Mouse (Mus musculus) liver, adult 2 months (tissue): ENCODE data around the gene Tmem223. TPM values are rescaled to one million over a fixed set of nuclear protein-coding genes. Genes with fewer than 3 reads are reported as not detected.
"Not testable (repeated sequence)": the region's sequence is repeated elsewhere in the genome, so short reads cannot be mapped to it uniquely, and the experiment has no call there.

Experiments used
- DNase-seq: peaks from one replicate; pipeline ENCODE4 v3.0.0-alpha.2; 2011; ENCODE audit warnings: low read depth, low spot score; ENCODE audit errors: extremely low read depth
- H3K27ac ChIP-seq: fragments of 200-500 bp; replicated peaks from 2 replicates; pipeline ENCODE4 v1.5.1; 2012; ENCODE audit warnings: low read depth, mild to moderate bottlenecking, control low read depth, inconsistent platforms, low read length; ENCODE audit not compliant: insufficient read depth
- H3K27me3 ChIP-seq: fragments of 200-500 bp; 2 replicates; pipeline ENCODE4 v1.6.1; 2012; ENCODE audit warnings: mild to moderate bottlenecking, moderate library complexity, low read length, inconsistent platforms; ENCODE audit not compliant: control insufficient read depth, insufficient read depth
- H3K36me3 ChIP-seq: fragments of 200-500 bp; 2 replicates; pipeline ENCODE4 v1.6.1; 2012; ENCODE audit warnings: low read length, inconsistent platforms; ENCODE audit not compliant: control insufficient read depth, insufficient read depth
- H3K4me1 ChIP-seq: fragments of 200-500 bp; 2 replicates; pipeline ENCODE4 v1.6.1; 2011; ENCODE audit warnings: low read length; ENCODE audit not compliant: control insufficient read depth, insufficient read depth
- H3K4me3 ChIP-seq: fragments of 200-500 bp; 2 replicates; pipeline ENCODE4 v1.5.1; 2011; ENCODE audit warnings: low read depth, mild to moderate bottlenecking, control low read depth, low read length, moderate library complexity; ENCODE audit not compliant: insufficient read depth
- H3K79me2 ChIP-seq: fragments of 200-500 bp; 2 replicates; pipeline ENCODE4 v1.6.1; 2012; ENCODE audit warnings: inconsistent platforms, mild to moderate bottlenecking, low read length, moderate library complexity; ENCODE audit not compliant: control insufficient read depth, insufficient read depth
- H3K9ac ChIP-seq: fragments of 200-500 bp; 2 replicates; pipeline ENCODE4 v1.6.1; 2012; ENCODE audit warnings: low read depth, mild to moderate bottlenecking, control low read depth, inconsistent platforms, low read length
- CTCF ChIP-seq: fragments of 200-500 bp; IDR thresholded peaks from 2 replicates; pipeline ENCODE4 v1.5.1; 2011; ENCODE audit warnings: low read depth, low read length, control low read depth
- POLR2A ChIP-seq: fragments of 200-500 bp; IDR thresholded peaks from 2 replicates; pipeline ENCODE4 v1.6.1; 2011; ENCODE audit warnings: low read length, control low read depth; ENCODE audit not compliant: insufficient read depth; ENCODE audit errors: extremely low read depth
- WGBS: fragments of 180-500 bp; shearing (Covaris S2); methylation state at CpG from one replicate; pipeline ENCODE4 v1.1.7; 2018; 5-methylcytosine and 5-hydroxymethylcytosine counted together
- polyA plus RNA-seq: library from polyadenylated mRNA; depleted of rRNA; stranded (reverse); fragments of >200 nt; gene quantifications from 2 replicates; pipeline ENCODE4 v1.2.3, GENCODE M21; 2012
- total RNA-seq: library from RNA; depleted of rRNA; stranded (reverse); fragments of >200 nt; gene quantifications from 2 replicates; pipeline ENCODE4 v1.2.3, GENCODE M21; 2014

Gene Tmem223
- total and polyA plus RNA-seq, 2 experiments, result 66.9 to 122 TPM

DNA sequence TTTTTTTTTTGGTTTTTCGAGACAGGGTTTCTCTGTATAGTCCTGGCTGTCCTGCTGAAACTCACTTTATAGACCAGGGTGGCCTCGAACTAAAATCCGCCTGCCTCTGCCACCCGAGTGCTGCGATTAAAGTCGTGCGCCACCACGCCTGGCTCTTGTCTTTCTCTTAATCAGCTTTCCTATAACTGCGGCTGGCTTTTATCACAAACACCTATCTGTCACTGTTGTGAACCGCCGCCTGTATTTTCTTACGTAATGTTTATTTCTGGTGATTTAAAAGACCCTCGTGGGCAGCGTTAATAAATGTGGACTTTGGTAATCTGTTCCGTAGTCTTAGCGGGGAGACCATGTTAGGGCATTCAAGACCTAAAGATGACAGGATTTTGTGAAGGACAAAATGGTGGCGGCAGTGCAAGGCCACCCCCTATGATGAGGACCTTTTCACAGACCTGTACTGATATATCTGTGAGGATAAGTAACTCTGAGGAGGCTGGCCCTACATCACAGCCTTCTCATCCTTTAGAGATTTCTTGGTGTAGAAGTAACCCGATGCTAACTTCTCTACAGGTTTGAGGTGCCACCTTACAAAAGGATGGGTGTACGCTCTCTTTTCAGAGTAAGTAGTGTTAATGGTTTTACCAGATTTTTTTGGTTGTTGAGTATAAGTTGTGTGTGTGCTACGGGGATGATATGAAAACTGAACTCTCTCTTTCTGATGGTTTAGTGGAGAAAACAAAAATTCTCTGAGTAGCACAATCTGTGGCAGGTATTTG is 47.0 kb upstream of the Tmem223 start:
- Histone ChIP-seq H3K4me3 (peak overlapping the region; percentile 81), H3K9ac (peak overlapping the region; percentile 91), H3K27ac (peak overlapping the region; percentile 67), H3K4me1 (peaks cover 9% of the 10 kb centered on the region; the same call in 1 of the 2 replicates), H3K27me3 (no peaks in the 10 kb centered on the region), H3K36me3 (peaks cover 31% of the 10 kb centered on the region), H3K79me2 (no peaks in the 10 kb centered on the region)
- no peak for TF ChIP-seq POLR2A
- no peak for TF ChIP-seq CTCF
- DNase-seq, result no peak
- WGBS, result 1% methylated on average over 20 of the region's 20 CpGs

DNA sequence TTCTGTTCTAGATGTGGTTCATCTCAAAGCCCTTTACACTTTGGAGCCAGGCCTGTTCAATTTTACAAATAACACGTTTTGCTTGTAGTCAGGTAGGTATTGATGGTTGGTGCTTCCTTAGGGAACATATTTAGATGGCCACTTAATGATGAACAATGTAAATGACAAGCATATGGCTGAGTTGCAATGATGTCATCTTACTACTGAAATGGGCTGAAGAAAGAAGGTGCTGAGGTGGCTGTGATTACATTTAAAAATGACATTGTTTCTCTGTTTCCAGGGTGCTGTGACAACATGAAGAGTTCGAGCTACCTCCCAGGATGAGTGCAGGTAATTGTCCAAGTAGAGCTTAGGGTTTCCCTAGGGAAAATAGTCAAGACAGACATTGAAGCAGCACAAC is 46.4 kb upstream of the Tmem223 start:
- 8% methylated on average over 2 of the region's 2 CpGs for WGBS
- peaks cover 9% of the 10 kb centered on the region; the same call in 1 of the 2 replicates for H3K4me1 ChIP-seq
- peaks cover 31% of the 10 kb centered on the region for H3K36me3 ChIP-seq
- no peak for TF ChIP-seq POLR2A
- TF ChIP-seq CTCF, result no peak
- DNase-seq, result no peak
- no peak overlapping the region for H3K27ac ChIP-seq
- no peaks in the 10 kb centered on the region for H3K79me2 ChIP-seq
- H3K9ac ChIP-seq, result peak overlapping the region; percentile 46
- H3K4me3 ChIP-seq, result peak overlapping the region; percentile 81; the same call in 1 of the 2 replicates
- H3K27me3 ChIP-seq, result no peaks in the 10 kb centered on the region

DNA sequence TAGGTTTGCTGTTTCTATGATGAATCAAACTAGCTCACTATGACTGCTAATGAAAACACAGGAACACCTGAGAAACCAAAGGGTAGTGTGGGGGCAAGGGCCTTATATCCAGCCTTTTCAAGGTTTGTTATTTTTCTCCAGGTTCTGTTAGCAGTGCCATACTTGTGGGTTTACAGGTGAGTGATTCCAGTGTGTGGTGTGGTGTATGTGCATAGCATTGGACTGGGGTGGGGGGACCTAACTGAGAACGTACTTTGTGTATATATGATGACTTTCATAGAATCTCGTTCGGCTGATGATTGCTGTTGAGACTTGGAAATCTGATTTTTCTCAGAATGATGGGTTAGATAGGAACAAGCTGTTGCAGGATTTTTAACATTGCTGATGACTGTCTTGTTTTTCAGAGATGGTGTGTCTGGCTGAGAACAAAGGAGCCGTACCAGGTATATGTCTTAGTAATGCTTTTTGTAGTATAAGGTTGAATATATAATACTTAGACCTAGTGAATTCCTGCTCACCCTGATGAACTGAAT is 45.6 kb upstream of the Tmem223 start:
- no peaks in the 10 kb centered on the region for H3K79me2 ChIP-seq
- no peak for DNase-seq
- no peak overlapping the region for H3K9ac ChIP-seq
- H3K36me3 ChIP-seq, result peaks cover 31% of the 10 kb centered on the region
- peaks cover 9% of the 10 kb centered on the region; the same call in 1 of the 2 replicates for H3K4me1 ChIP-seq
- TF ChIP-seq POLR2A, result no peak
- no peak for TF ChIP-seq CTCF
- no peak overlapping the region for H3K4me3 ChIP-seq
- no peak overlapping the region for H3K27ac ChIP-seq
- 70% methylated on average over 4 of the region's 4 CpGs for WGBS
- H3K27me3 ChIP-seq, result no peaks in the 10 kb centered on the region

DNA sequence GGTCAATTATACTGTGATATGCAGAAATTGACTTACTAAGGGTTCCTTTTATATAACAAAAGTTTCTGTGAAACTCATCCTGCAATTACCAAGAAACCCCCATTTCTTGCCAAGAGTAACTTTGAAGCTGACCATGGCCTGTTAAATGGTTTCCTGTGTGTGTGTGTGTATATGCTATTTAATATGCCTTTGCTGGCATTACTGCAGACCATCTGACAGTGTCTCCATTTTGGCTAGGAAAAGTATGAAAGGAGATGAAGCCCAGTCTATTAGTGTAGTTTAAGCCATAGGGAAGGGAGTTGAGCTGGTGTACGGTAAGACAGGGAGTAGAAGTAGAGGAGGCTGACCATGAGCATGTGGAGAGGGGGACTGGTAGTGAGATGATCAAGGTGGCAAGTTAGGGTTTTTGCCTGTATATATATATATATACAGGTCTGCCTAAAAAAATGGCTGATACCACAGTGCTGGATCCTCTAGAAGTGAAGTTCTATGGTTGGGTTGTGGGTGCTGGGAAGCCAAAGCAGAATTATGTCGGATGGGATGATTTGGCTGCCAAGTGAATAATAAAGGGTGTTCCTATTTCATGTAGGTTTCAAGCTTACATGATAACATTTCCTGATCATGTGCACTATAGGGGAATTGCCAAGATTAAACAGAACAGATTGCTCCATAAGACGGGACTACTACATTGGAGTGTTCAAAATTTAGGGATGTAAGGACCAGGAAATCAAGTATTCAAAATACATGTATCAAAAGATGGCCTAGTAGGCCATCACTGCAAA is 44.0 kb upstream of the Tmem223 start:
- TF ChIP-seq CTCF, result no peak
- no peak for TF ChIP-seq POLR2A
- H3K4me3 ChIP-seq, result no peak overlapping the region
- H3K27ac ChIP-seq, result no peak overlapping the region
- H3K36me3 ChIP-seq, result peaks cover 31% of the 10 kb centered on the region
- no peaks in the 10 kb centered on the region for H3K27me3 ChIP-seq
- no peak overlapping the region for H3K9ac ChIP-seq
- no peaks in the 10 kb centered on the region for H3K79me2 ChIP-seq
- DNase-seq, result no peak
- H3K4me1 ChIP-seq, result peaks cover 9% of the 10 kb centered on the region; the same call in 1 of the 2 replicates
- 87% methylated on average over 3 of the region's 3 CpGs for WGBS

DNA sequence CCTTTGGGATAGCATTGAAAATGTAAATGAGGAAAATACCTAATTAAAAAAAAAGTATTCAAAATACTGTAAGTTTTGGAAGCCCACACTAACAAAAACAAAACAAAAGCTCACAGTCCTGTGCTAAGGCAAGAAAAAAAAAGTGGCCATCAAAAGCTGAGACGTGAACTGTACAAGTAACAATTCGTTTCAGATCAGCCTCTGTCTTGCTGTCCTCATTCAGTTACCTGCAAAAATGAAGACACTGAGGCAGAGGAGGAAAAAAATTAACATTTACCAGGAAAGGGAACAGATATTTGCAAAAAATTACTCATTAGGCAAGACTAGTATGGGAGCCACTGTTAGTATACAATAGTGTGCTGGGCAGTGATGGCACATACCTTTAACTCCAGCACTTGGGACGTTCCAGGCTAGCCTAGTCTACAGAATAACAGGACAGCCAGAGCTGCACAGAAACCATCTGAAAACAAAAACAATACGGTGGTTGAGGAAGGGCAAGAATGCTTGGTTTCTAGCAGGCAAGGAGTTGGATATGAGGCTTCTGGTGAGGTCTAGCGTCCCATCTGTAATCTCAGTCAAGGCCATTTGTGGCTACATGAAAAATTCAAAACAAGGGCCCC is 43.2 kb upstream of the Tmem223 start:
- Histone ChIP-seq H3K4me3 (no peak overlapping the region), H3K27me3 (no peaks in the 10 kb centered on the region), H3K36me3 (peaks cover 31% of the 10 kb centered on the region), H3K4me1 (peaks cover 4% of the 10 kb centered on the region; the same call in 1 of the 2 replicates), H3K27ac (no peak overlapping the region), H3K9ac (no peak overlapping the region), H3K79me2 (no peaks in the 10 kb centered on the region)
- TF ChIP-seq POLR2A (no peak), CTCF (no peak)
- DNase-seq, result no peak
- 61% methylated on average over 5 of the region's 5 CpGs for WGBS

DNA sequence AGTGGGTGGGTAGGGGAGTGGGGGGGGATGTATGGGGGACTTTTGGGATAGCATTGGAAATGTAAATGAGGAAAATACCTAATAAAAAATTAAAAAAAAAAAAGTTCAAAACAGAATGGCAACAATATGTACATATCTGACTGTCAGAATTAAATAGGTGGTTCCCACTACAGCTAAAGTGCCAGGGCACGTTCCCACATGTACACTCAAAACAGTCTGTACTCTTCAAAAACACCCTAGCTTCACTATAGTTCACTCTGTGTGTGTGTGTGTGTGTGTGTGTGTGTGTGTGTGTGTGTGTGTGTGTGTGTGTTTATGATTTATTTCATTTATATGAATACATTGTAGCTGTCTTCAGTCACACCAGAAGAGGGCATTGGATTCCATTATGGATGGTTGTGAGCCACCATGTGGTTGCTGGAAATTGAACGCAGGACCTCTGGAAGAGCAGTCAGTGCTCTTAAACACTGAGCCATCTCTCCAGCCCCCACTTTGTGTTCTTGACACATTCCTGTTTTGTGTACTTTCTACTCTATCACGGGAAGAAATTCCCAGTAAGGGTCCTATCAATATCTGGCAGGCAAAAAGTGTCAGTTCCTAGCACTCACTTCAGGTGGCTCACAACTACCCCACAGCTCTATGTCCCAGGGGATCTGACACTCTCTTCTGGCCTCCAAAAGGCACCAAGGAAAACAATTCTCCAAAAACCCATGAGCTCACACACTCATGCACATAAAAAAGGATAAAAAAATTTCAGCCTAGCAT is 42.3 kb upstream of the Tmem223 start:
- DNase-seq, H3K4me3 ChIP-seq, H3K27me3 ChIP-seq, H3K4me1 ChIP-seq, H3K79me2 ChIP-seq, H3K27ac ChIP-seq, H3K9ac ChIP-seq: not testable (repeated sequence)
- WGBS, result 51% methylated on average over 3 of the region's 3 CpGs
- H3K36me3 ChIP-seq, result peaks cover 31% of the 10 kb centered on the region
